Mouse (Mus musculus) stomach, postnatal 0 days (tissue): ENCODE measurements at regions not wholly inside any gene's neighbourhood (a gene's known extent, or its start where the extent isn't known, plus 50 kb on each side); places are given as distances from the start of the nearest gene placed in this dataset.

Experiments
- ATAC-seq: fragments of 200-750 bp; cut with Nextera tagmentation; 2 replicates; pipeline ENCODE4 v1.8.0; 2017; ENCODE audit not compliant: low FRiP score, low TSS enrichment
- DNase-seq: peaks from one replicate; pipeline ENCODE4 v3.0.0-alpha.2; 2016; ENCODE audit warnings: low spot score
- H3K27ac ChIP-seq: fragments of 300-500 bp; sonication (generic); replicated peaks from 2 replicates; pipeline ENCODE4 v1.5.1; 2014; ENCODE audit warnings: mild to moderate bottlenecking, control low read depth
- H3K27me3 ChIP-seq: fragments of 300-500 bp; sonication (generic); 2 replicates; pipeline ENCODE4 v1.6.1; 2014; ENCODE audit warnings: low read length; ENCODE audit not compliant: control insufficient read depth, insufficient read depth
- H3K36me3 ChIP-seq: fragments of 300-500 bp; sonication (generic); 2 replicates; pipeline ENCODE4 v1.6.1; 2014; ENCODE audit warnings: low read length, mixed read lengths; ENCODE audit not compliant: control insufficient read depth, insufficient read depth
- H3K4me1 ChIP-seq: fragments of 300-500 bp; sonication (generic); replicated peaks from 2 replicates; pipeline ENCODE4 v1.6.1; 2014; ENCODE audit warnings: antibody characterized with exemption; ENCODE audit not compliant: control insufficient read depth, insufficient read depth
- H3K4me2 ChIP-seq: fragments of 300-500 bp; sonication (generic); replicated peaks from 2 replicates; pipeline ENCODE4 v1.6.1; 2014; ENCODE audit warnings: low read depth, mild to moderate bottlenecking, control low read depth, moderate library complexity
- H3K4me3 ChIP-seq: fragments of 300-500 bp; sonication (generic); 2 replicates; pipeline ENCODE4 v1.5.1; 2014; ENCODE audit warnings: low read depth, low read length, control low read depth
- H3K9ac ChIP-seq: fragments of 300-500 bp; sonication (generic); 2 replicates; pipeline ENCODE4 v1.6.1; 2014; ENCODE audit warnings: mild to moderate bottlenecking, low read length, control low read depth, mixed read lengths
- H3K9me3 ChIP-seq: fragments of 300-500 bp; sonication (generic); 2 replicates; pipeline ENCODE4 v1.6.1; 2016; ENCODE audit warnings: low read length; ENCODE audit not compliant: control insufficient read depth
- CTCF ChIP-seq: IDR thresholded peaks from 2 replicates; pipeline ENCODE4 v1.5.1; 2016; ENCODE audit warnings: antibody characterized with exemption, low read depth, mild to moderate bottlenecking, moderate library complexity
- EP300 ChIP-seq: optimal IDR thresholded peaks from 2 replicates; pipeline ENCODE3; 2016; ENCODE audit warnings: antibody characterized with exemption
- WGBS: fragments of 180-500 bp; shearing (Covaris S2); extraction: QIAGEN DNeasy Blood & Tissue Kit; methylation state at CpG from one replicate; pipeline ENCODE4 v1.1.7; 2014; 5-methylcytosine and 5-hydroxymethylcytosine counted together

- WGBS: 81% methylated on average over 4 of the region's 4 CpGs
- no peak overlapping the region for H3K4me2 ChIP-seq
Measured at GRCm38 (mm10) chr12:70766319-70766718, 59.0 kb upstream of the Frmd6 start.

GRCm38 (mm10) chr12:70767959-70768358 lies 57.4 kb upstream of the Frmd6 start:
- ATAC-seq (no peak), DNase-seq (no peak)
- Histone ChIP-seq H3K9me3 (no peaks in the 10 kb centered on the region), H3K36me3 (no peaks in the 10 kb centered on the region), H3K27me3 (no peaks in the 10 kb centered on the region), H3K4me2 (no peak overlapping the region), H3K4me3 (no peak overlapping the region), H3K4me1 (no peaks in the 10 kb centered on the region), H3K27ac (no peak overlapping the region), H3K9ac (no peak overlapping the region)
- whole genome bisulfite sequencing: 71% methylated on average over 4 of the region's 4 CpGs
- no peak for TF ChIP-seq EP300
- peak; percentile 26; the same call in 1 of the 2 replicates for TF ChIP-seq CTCF

More at GRCm38 (mm10) chr12:70766319-70766718, 59.0 kb upstream of the Frmd6 start:
- no peak for ATAC-seq
- H3K4me3 ChIP-seq: no peak overlapping the region
- no peak overlapping the region for H3K9ac ChIP-seq
- no peak for TF ChIP-seq CTCF
- no peak for TF ChIP-seq EP300
- no peaks in the 10 kb centered on the region for H3K4me1 ChIP-seq
- H3K36me3 ChIP-seq: no peaks in the 10 kb centered on the region
- no peaks in the 10 kb centered on the region for H3K9me3 ChIP-seq
- H3K27me3 ChIP-seq: no peaks in the 10 kb centered on the region
- H3K27ac ChIP-seq: no peak overlapping the region
- DNase-seq: no peak

- no peaks in the 10 kb centered on the region for H3K36me3 ChIP-seq
- H3K4me2 ChIP-seq: no peak overlapping the region
- DNase-seq (no peak), ATAC-seq (no peak)
- no peaks in the 10 kb centered on the region for H3K27me3 ChIP-seq
- 70% methylated on average over 9 of the region's 9 CpGs for WGBS
- no peak overlapping the region for H3K4me3 ChIP-seq
- TF ChIP-seq CTCF (no peak), EP300 (no peak)
- no peaks in the 10 kb centered on the region for H3K9me3 ChIP-seq
- no peak overlapping the region for H3K9ac ChIP-seq
- no peak overlapping the region for H3K27ac ChIP-seq
- H3K4me1 ChIP-seq: no peaks in the 10 kb centered on the region
Measured at GRCm38 (mm10) chr12:70768745-70769144, 56.6 kb upstream of the Frmd6 start.

- Histone ChIP-seq H3K4me3 (no peak overlapping the region), H3K9ac (no peak overlapping the region), H3K9me3 (no peaks in the 10 kb centered on the region), H3K27me3 (no peaks in the 10 kb centered on the region), H3K4me2 (no peak overlapping the region), H3K36me3 (no peaks in the 10 kb centered on the region), H3K4me1 (no peaks in the 10 kb centered on the region), H3K27ac (no peak overlapping the region)
- peak; percentile 65 for DNase-seq
- 68% methylated on average over 12 of the region's 12 CpGs for WGBS
- TF ChIP-seq EP300 (no peak), CTCF (no peak)
- ATAC-seq: peak; percentile 91
Measured at GRCm38 (mm10) chr12:70769538-70770176, 55.7 kb upstream of the Frmd6 start.

GRCm38 (mm10) chr12:70774006-70774405 lies 51.3 kb upstream of the Frmd6 start:
- no peak overlapping the region for H3K4me3 ChIP-seq
- no peaks in the 10 kb centered on the region for H3K36me3 ChIP-seq
- no peak overlapping the region for H3K27ac ChIP-seq
- H3K9ac ChIP-seq: no peak overlapping the region
- ATAC-seq (no peak), DNase-seq (no peak)
- TF ChIP-seq CTCF (no peak), EP300 (no peak)
- no peaks in the 10 kb centered on the region for H3K9me3 ChIP-seq
- no peak overlapping the region for H3K4me2 ChIP-seq
- WGBS: 81% methylated on average over 5 of the region's 5 CpGs
- no peaks in the 10 kb centered on the region for H3K4me1 ChIP-seq
- H3K27me3 ChIP-seq: no peaks in the 10 kb centered on the region

GRCm38 (mm10) chr12:70774816-70775591 lies 50.3 kb upstream of the Frmd6 start:
- 84% methylated on average over 8 of the region's 8 CpGs for WGBS
- Histone ChIP-seq H3K4me2 (no peak overlapping the region), H3K27me3 (no peaks in the 10 kb centered on the region), H3K4me1 (no peaks in the 10 kb centered on the region), H3K36me3 (no peaks in the 10 kb centered on the region), H3K27ac (no peak overlapping the region), H3K9ac (no peak overlapping the region), H3K4me3 (no peak overlapping the region), H3K9me3 (no peaks in the 10 kb centered on the region)
- DNase-seq (no peak), ATAC-seq (no peak)
- TF ChIP-seq EP300 (no peak), CTCF (no peak)
